ENCODE assay signal across 27 mouse cellular contexts in the genomic region with DNA sequence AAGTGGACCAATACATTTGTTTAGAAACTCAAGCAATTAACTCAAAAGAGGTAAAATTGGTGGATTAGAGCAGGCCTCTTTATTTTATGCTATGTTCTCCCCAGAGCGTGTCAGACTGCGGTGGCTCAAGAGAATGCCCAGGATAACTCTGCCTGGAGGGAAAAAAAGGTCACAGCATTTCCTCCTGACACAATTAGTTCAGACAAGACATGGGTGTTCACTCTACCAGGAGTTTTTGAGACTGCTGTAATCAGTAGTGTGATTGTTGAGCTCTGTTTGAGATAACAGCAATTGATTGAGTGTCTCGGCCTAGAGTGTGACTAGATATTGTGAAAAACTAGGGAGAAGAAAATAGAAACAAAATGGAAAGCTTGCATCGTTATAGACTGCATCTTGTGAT.
"Had no signal": no experiment of that assay in that cellular context is flagged by ENCODE, and none has a peak within 500 bp of the region (broad histone marks: within the 10 kb centered on the region; RNA-seq: fewer than 3 reads in every experiment).

No protein-coding gene starts in this region.

- DNase-seq: cerebellum, adult 9-10 months; cerebellum, adult 9-11 months; cerebellum, postnatal 10 days; cerebellum, postnatal 14 days; cerebellum, postnatal 25 days; cerebellum, postnatal 36 days; embryo, embryonic 11 days; forebrain, postnatal 0 days; gastrocnemius, adult 2 months; gastrocnemius, postnatal 10 days; gastrocnemius, postnatal 14 days; gastrocnemius, postnatal 25 days; gastrocnemius, postnatal 36 days; heart, adult 11 months; heart, adult 18-20 months; heart, adult 2 months had no signal

- H3K27me3 ChIP-seq: embryonic facial prominence, embryonic 12.5 days; embryonic facial prominence, embryonic 13.5 days; embryonic facial prominence, embryonic 15.5 days; forebrain, embryonic 12.5 days; forebrain, embryonic 13.5 days; forebrain, embryonic 15.5 days had no signal

- H3K36me3 ChIP-seq: embryonic facial prominence, embryonic 10.5 days; embryonic facial prominence, embryonic 12.5 days; embryonic facial prominence, embryonic 13.5 days; embryonic facial prominence, embryonic 15.5 days; forebrain, embryonic 10.5 days; forebrain, embryonic 12.5 days; forebrain, embryonic 15.5 days had no signal

- H3K9me3 ChIP-seq: embryonic facial prominence, embryonic 10.5 days; embryonic facial prominence, embryonic 12.5 days; embryonic facial prominence, embryonic 13.5 days; embryonic facial prominence, embryonic 15.5 days; forebrain, embryonic 10.5 days; forebrain, embryonic 12.5 days; forebrain, embryonic 13.5 days; forebrain, embryonic 15.5 days had no signal

- H3K27ac ChIP-seq: embryonic facial prominence, embryonic 10.5 days; embryonic facial prominence, embryonic 12.5 days; embryonic facial prominence, embryonic 13.5 days; embryonic facial prominence, embryonic 15.5 days; forebrain, embryonic 10.5 days; forebrain, embryonic 12.5 days; forebrain, embryonic 13.5 days; forebrain, embryonic 15.5 days; gastrocnemius, adult 2 months; heart, adult 2 months had no signal

- H3K4me2 ChIP-seq: embryonic facial prominence, embryonic 12.5 days; embryonic facial prominence, embryonic 13.5 days; embryonic facial prominence, embryonic 15.5 days; forebrain, embryonic 12.5 days; forebrain, embryonic 13.5 days; forebrain, embryonic 15.5 days had no signal

- H3K4me3 ChIP-seq: embryonic facial prominence, embryonic 10.5 days; embryonic facial prominence, embryonic 12.5 days; embryonic facial prominence, embryonic 13.5 days; embryonic facial prominence, embryonic 15.5 days; erythroblast, embryonic 14.5 days; forebrain, embryonic 10.5 days; forebrain, embryonic 12.5 days; forebrain, embryonic 13.5 days; forebrain, embryonic 15.5 days; gastrocnemius, adult 2 months; heart, adult 2 months had no signal

- H3K9ac ChIP-seq: embryonic facial prominence, embryonic 12.5 days; embryonic facial prominence, embryonic 13.5 days; embryonic facial prominence, embryonic 15.5 days; forebrain, embryonic 12.5 days; forebrain, embryonic 13.5 days; forebrain, embryonic 15.5 days; forebrain, postnatal 0 days had no signal

- ATAC-seq: forebrain, embryonic 13.5 days; forebrain, embryonic 14.5 days; forebrain, embryonic 15.5 days; forebrain, embryonic 16.5 days; forebrain, postnatal 0 days had no signal

- H3K4me1 ChIP-seq: embryonic facial prominence, embryonic 10.5 days; embryonic facial prominence, embryonic 12.5 days; embryonic facial prominence, embryonic 13.5 days; embryonic facial prominence, embryonic 15.5 days; forebrain, embryonic 10.5 days; forebrain, embryonic 12.5 days; forebrain, embryonic 13.5 days; forebrain, embryonic 15.5 days had no signal
